Mouse (Mus musculus): ENCODE measurements around the gene Gria1. TPM values are rescaled to one million over a fixed set of nuclear protein-coding genes. Genes with fewer than 3 reads are reported as not detected.

The Gria1 gene
- total RNA-seq (2021) (under 1 TPM; 0.14 to 0.16 TPM), polyA plus RNA-seq (2012; rRNA removed) (0.29 and 0.44 TPM in 2 replicates)
- long read RNA-seq: 0 reads

DNA sequence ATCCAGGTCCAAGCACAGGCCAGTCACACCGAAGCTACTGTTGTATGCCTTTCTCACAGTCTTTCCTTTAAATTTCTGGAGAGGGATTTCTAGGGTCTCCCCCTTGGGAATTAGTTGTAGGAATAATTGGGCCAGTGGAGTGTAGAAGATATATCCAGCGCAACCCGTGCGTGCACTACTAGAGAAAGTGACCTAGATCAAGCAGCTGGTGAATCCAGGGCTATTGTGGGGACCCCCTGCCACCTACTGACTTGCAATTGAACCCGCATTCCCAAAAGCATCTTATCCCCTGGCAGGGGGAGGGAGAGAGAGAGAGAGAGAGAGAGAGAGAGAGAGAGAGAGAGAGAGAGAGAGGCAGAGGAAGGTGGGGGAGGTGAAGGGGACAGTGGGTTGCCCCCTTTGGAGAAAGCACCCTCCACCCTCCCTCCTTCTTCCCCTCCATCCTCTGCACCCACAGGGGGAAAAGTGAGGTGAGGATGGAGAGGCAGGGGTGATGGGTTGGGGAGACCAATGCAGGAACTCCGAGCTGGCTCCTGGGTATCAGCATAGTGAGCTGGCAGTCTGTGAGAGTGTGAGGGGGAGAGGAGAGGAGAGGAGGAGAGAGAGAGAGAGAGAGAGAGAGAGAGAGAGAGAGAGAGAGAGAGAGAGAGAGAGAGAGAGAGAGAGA is at the start of gene Gria1:
Gene Gria1 (plus strand): TSS at position 364 of the 667 bp plus-strand sequence.
- H3K79me2 ChIP-seq (replicated peaks; ENCODE audit: control insufficient read depth, insufficient read depth, low read length): no peaks in the 10 kb centered on the region
- H3K4me3 ChIP-seq: no peak within 1 kb of the TSS
- 55% methylated on average over 6 of the region's 6 CpGs for WGBS
- no peaks in the 10 kb centered on the region for H3K27me3 ChIP-seq (ENCODE audit: control insufficient read depth, insufficient read depth, low read length)
- H3K9ac ChIP-seq (ENCODE audit: low read depth, low read length): no peak within 1 kb of the TSS
- H3K27ac ChIP-seq: no peak within 1 kb of the TSS
- DNase-seq: no peak
- intact Hi-C loops (cut with DNase I): no loop called here
- no peaks in the 10 kb centered on the region for H3K36me3 ChIP-seq (ENCODE audit: control insufficient read depth, insufficient read depth, low read length)
- TF ChIP-seq POLR2A (IDR thresholded peaks at IDR 0.05; ENCODE audit: insufficient read depth, low read depth, low read length) (no peak), CTCF (IDR thresholded peaks at IDR 0.05) (no peak), EP300 (IDR thresholded peaks at IDR 0.05; ENCODE audit: insufficient read depth, low read depth, low read length) (no peak)
- H3K4me1 ChIP-seq (ENCODE audit: control insufficient read depth, insufficient read depth, low read length): no peaks in the 10 kb centered on the region; the same call in 1 of the 2 replicates

DNA sequence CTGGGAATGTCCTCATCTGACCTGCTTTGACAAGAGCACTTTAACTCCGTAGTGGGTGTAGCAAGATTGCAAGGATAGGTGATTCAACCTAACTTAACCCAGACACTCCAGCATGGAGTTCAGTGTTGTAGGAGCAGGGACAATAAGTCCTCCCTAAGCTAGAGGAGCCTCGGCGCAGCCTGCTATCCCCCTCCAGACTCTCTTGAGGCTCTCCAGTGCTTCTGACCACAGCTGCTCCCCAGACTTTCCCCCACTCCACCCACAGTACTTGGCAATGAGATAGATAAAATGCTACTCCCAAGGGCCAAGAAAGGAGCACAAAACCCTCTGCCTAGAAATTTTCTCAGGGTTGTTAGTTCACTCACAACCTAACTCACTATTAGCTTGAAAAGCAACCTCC is 49.4 kb upstream of the Gria1 start:
- WGBS: 82% methylated on average over 3 of the region's 3 CpGs
- peak; percentile 12 to 17 for DNase-seq
- intact Hi-C loops (cut with DNase I): no loop called here

DNA sequence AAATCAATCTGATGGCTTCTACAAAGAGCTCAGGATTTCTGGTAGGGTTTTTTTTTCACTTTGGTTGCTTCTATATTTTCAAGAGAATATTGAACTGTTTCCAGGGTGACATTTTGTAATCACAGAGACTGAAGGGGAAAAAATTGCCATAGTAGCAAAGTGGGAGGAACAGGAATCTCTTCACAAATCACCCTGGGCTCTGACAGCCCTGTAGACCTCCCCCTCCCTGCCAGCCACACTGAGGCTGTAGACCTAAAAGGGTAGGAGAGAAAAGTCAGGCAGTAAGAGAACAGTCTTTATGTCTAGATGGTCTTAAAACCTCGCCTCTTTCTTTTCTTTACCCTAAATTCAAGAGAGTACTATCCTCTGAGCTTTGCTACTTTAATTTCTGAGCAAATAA is 38.4 kb upstream of the Gria1 start:
- H3K79me2 ChIP-seq (replicated peaks; ENCODE audit: control insufficient read depth, insufficient read depth, low read length): no peaks in the 10 kb centered on the region
- H3K4me1 ChIP-seq (ENCODE audit: control insufficient read depth, insufficient read depth, low read length): no peaks in the 10 kb centered on the region
- WGBS: 59% methylated on average over 1 of the region's 1 CpGs
- no peak overlapping the region for H3K4me3 ChIP-seq
- H3K27me3 ChIP-seq (ENCODE audit: control insufficient read depth, insufficient read depth, low read length): no peaks in the 10 kb centered on the region
- H3K36me3 ChIP-seq (ENCODE audit: control insufficient read depth, insufficient read depth, low read length): no peaks in the 10 kb centered on the region
- H3K27ac ChIP-seq: no peak overlapping the region
- no peak for DNase-seq
- no peak overlapping the region for H3K9ac ChIP-seq (ENCODE audit: low read depth, low read length)
- TF ChIP-seq EP300 (IDR thresholded peaks at IDR 0.05; ENCODE audit: insufficient read depth, low read depth, low read length): no peak
- TF ChIP-seq POLR2A (IDR thresholded peaks at IDR 0.05; ENCODE audit: insufficient read depth, low read depth, low read length): no peak
- no peak for TF ChIP-seq CTCF (IDR thresholded peaks at IDR 0.05)
- intact Hi-C loops (cut with DNase I): no loop called here

More for the DNA sequence above, 49.4 kb upstream of the Gria1 start:
- no peaks in the 10 kb centered on the region for H3K79me2 ChIP-seq (replicated peaks; ENCODE audit: control insufficient read depth, insufficient read depth, low read length)
- no peak overlapping the region for H3K4me3 ChIP-seq
- no peaks in the 10 kb centered on the region; the same call in 1 of the 2 replicates for H3K4me1 ChIP-seq (ENCODE audit: control insufficient read depth, insufficient read depth, low read length)
- no peak overlapping the region for H3K27ac ChIP-seq
- H3K27me3 ChIP-seq (ENCODE audit: control insufficient read depth, insufficient read depth, low read length): no peaks in the 10 kb centered on the region
- H3K36me3 ChIP-seq (ENCODE audit: control insufficient read depth, insufficient read depth, low read length): no peaks in the 10 kb centered on the region
- no peak for TF ChIP-seq CTCF (IDR thresholded peaks at IDR 0.05)
- no peak for TF ChIP-seq POLR2A (IDR thresholded peaks at IDR 0.05; ENCODE audit: insufficient read depth, low read depth, low read length)
- TF ChIP-seq EP300 (IDR thresholded peaks at IDR 0.05; ENCODE audit: insufficient read depth, low read depth, low read length): no peak
- H3K9ac ChIP-seq (ENCODE audit: low read depth, low read length): no peak overlapping the region

DNA sequence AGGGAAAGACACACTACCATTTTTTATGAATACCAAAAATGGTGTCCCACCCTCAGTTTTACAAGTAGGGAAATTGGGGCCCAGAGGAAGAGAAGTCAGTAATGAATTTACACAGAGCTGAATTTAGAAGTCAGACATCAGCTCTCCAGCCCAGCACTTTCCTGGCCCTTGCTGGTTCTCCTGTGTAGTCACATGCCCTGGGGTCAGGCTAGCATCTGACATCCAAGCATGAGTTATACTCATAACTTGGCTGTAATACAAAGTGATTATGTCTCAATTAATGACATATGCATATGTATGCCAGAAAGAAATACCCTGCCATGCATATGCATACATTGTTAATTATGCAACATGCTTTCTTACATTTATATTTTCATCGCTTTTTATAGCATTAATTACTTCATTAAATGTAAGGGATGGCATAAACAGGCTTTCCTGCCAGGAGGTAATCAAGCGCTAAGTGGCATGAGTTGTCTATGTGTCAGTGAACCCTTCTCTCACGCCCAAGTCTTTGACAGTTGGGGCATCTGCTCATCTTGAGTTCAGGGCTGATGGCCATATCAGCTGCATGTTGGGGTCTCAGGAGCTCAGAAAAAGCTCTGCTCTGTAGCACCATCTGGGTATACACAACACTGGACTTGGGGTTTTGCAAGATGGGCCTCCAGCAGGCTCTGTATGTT is 26.7 kb upstream of the Gria1 start:
- H3K36me3 ChIP-seq (ENCODE audit: control insufficient read depth, insufficient read depth, low read length): no peaks in the 10 kb centered on the region
- intact Hi-C loops (cut with DNase I): no loop called here
- no peak overlapping the region for H3K9ac ChIP-seq (ENCODE audit: low read depth, low read length)
- H3K79me2 ChIP-seq (replicated peaks; ENCODE audit: control insufficient read depth, insufficient read depth, low read length): no peaks in the 10 kb centered on the region
- H3K27me3 ChIP-seq (ENCODE audit: control insufficient read depth, insufficient read depth, low read length): no peaks in the 10 kb centered on the region
- H3K4me3 ChIP-seq: no peak overlapping the region
- H3K4me1 ChIP-seq (ENCODE audit: control insufficient read depth, insufficient read depth, low read length): no peaks in the 10 kb centered on the region
- DNase-seq: no peak
- WGBS: 91% methylated on average over 3 of the region's 3 CpGs
- no peak overlapping the region for H3K27ac ChIP-seq
- TF ChIP-seq POLR2A (IDR thresholded peaks at IDR 0.05; ENCODE audit: insufficient read depth, low read depth, low read length) (no peak), CTCF (IDR thresholded peaks at IDR 0.05) (no peak), EP300 (IDR thresholded peaks at IDR 0.05; ENCODE audit: insufficient read depth, low read depth, low read length) (no peak)

DNA sequence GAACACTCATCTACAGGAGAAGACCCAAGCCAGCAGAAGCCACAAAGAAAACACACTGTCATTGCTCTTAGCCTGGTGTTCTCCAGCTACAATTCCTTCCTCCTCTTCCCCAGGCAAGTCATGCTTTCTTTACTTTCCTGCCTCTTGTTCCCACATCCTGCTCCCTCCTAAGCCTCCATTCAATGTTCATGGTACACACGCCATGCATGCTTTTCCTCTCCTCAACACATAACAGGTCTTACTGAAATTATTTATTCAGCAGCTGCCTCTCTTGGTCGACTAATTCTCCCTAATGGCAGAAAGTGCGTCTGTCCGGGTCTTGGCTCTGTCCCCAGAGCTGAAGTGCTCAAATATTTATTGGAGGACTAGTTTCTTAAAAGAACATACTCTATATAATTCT is 25.7 kb upstream of the Gria1 start:
- TF ChIP-seq CTCF (IDR thresholded peaks at IDR 0.05): no peak
- TF ChIP-seq POLR2A (IDR thresholded peaks at IDR 0.05; ENCODE audit: insufficient read depth, low read depth, low read length): no peak
- H3K9ac ChIP-seq (ENCODE audit: low read depth, low read length): no peak overlapping the region
- intact Hi-C loops (cut with DNase I): no loop called here
- H3K27ac ChIP-seq: no peak overlapping the region
- no peaks in the 10 kb centered on the region for H3K36me3 ChIP-seq (ENCODE audit: control insufficient read depth, insufficient read depth, low read length)
- H3K4me3 ChIP-seq: no peak overlapping the region
- WGBS: 46% methylated on average over 4 of the region's 4 CpGs
- H3K79me2 ChIP-seq (replicated peaks; ENCODE audit: control insufficient read depth, insufficient read depth, low read length): no peaks in the 10 kb centered on the region
- no peaks in the 10 kb centered on the region for H3K4me1 ChIP-seq (ENCODE audit: control insufficient read depth, insufficient read depth, low read length)
- DNase-seq: no peak
- no peaks in the 10 kb centered on the region for H3K27me3 ChIP-seq (ENCODE audit: control insufficient read depth, insufficient read depth, low read length)

- no peak overlapping the region for H3K4me3 ChIP-seq
Measured at GRCm38 (mm10) chr11:56999601-57000001, 11.6 kb upstream of the Gria1 start.

More at GRCm38 (mm10) chr11:56999601-57000001, 11.6 kb upstream of the Gria1 start:
- TF ChIP-seq CTCF (IDR thresholded peaks at IDR 0.05): no peak
- no peak for TF ChIP-seq POLR2A (IDR thresholded peaks at IDR 0.05; ENCODE audit: insufficient read depth, low read depth, low read length)
- TF ChIP-seq EP300 (IDR thresholded peaks at IDR 0.05; ENCODE audit: insufficient read depth, low read depth, low read length): no peak
- Histone ChIP-seq H3K27ac (no peak overlapping the region), H3K9ac (ENCODE audit: low read depth, low read length) (no peak overlapping the region), H3K4me1 (ENCODE audit: control insufficient read depth, insufficient read depth, low read length) (peaks cover 4% of the 10 kb centered on the region), H3K36me3 (ENCODE audit: control insufficient read depth, insufficient read depth, low read length) (no peaks in the 10 kb centered on the region), H3K79me2 (replicated peaks; ENCODE audit: control insufficient read depth, insufficient read depth, low read length) (no peaks in the 10 kb centered on the region), H3K27me3 (ENCODE audit: control insufficient read depth, insufficient read depth, low read length) (no peaks in the 10 kb centered on the region)
- 7% methylated on average over 3 of the region's 3 CpGs for WGBS
- intact Hi-C loops (cut with DNase I): no loop called here
- peak; percentile 69 to 82 for DNase-seq
